Mouse (Mus musculus): Measurements from ENCODE around the gene Snrnp25.

Snrnp25 gene

GRCm38 (mm10) chr11:32205058-32205873, at the start of gene Snrnp25:
TSS of gene Snrnp25 (plus strand) at chr11:32205415.
- DNase-seq (ENCODE audit: low spot score in 2 of 2), result peak; percentile 95

GRCm38 (mm10) chr11:32156854-32157630, 48.2 kb upstream of the Snrnp25 start:
- no peak for DNase-seq (ENCODE audit: low spot score in 2 of 2)

- DNase-seq (ENCODE audit: low spot score in 2 of 2), result no peak
Observed at GRCm38 (mm10) chr11:32157791-32158594, 47.2 kb upstream of the Snrnp25 start.

GRCm38 (mm10) chr11:32159176-32159575, 46.0 kb upstream of the Snrnp25 start:
- no peak for DNase-seq (ENCODE audit: low spot score in 2 of 2)

- no peak for DNase-seq (ENCODE audit: low spot score in 2 of 2)
Observed at GRCm38 (mm10) chr11:32160341-32160740, 44.9 kb upstream of the Snrnp25 start.

- DNase-seq (ENCODE audit: low spot score in 2 of 2), result peak in 1 of 2 experiments; percentile 26
Observed at GRCm38 (mm10) chr11:32161500-32161899, 43.7 kb upstream of the Snrnp25 start.

- DNase-seq (ENCODE audit: low spot score in 2 of 2), result peak; percentile 85 to 96
Observed at GRCm38 (mm10) chr11:32161922-32162804, 43.1 kb upstream of the Snrnp25 start.

GRCm38 (mm10) chr11:32166683-32167082, 38.5 kb upstream of the Snrnp25 start:
- DNase-seq (ENCODE audit: low spot score in 2 of 2), result no peak

GRCm38 (mm10) chr11:32178506-32178905, 26.7 kb upstream of the Snrnp25 start:
- DNase-seq (ENCODE audit: low spot score in 2 of 2), result no peak

GRCm38 (mm10) chr11:32181246-32181645, 24.0 kb upstream of the Snrnp25 start:
- DNase-seq (ENCODE audit: low spot score in 2 of 2), result no peak

- peak; percentile 33 to 78 for DNase-seq (ENCODE audit: low spot score in 2 of 2)
Observed at GRCm38 (mm10) chr11:32181973-32182868, 23.0 kb upstream of the Snrnp25 start.

GRCm38 (mm10) chr11:32184469-32184868, 20.7 kb upstream of the Snrnp25 start:
- no peak for DNase-seq (ENCODE audit: low spot score in 2 of 2)

GRCm38 (mm10) chr11:32186031-32186430, 19.2 kb upstream of the Snrnp25 start:
- DNase-seq (ENCODE audit: low spot score in 2 of 2), result no peak

- DNase-seq (ENCODE audit: low spot score in 2 of 2), result no peak
Observed at GRCm38 (mm10) chr11:32187256-32187655, 18.0 kb upstream of the Snrnp25 start.

GRCm38 (mm10) chr11:32188881-32189280, 16.3 kb upstream of the Snrnp25 start:
- DNase-seq (ENCODE audit: low spot score in 2 of 2), result no peak

GRCm38 (mm10) chr11:32189434-32189833, 15.8 kb upstream of the Snrnp25 start:
- no peak for DNase-seq (ENCODE audit: low spot score in 2 of 2)

GRCm38 (mm10) chr11:32190119-32190518, 15.1 kb upstream of the Snrnp25 start:
- DNase-seq (ENCODE audit: low spot score in 2 of 2), result no peak

- DNase-seq (ENCODE audit: low spot score in 2 of 2), result no peak
Observed at GRCm38 (mm10) chr11:32190603-32191110, 14.6 kb upstream of the Snrnp25 start.

- DNase-seq (ENCODE audit: low spot score in 2 of 2), result no peak
Observed at GRCm38 (mm10) chr11:32193156-32193555, 12.1 kb upstream of the Snrnp25 start.

- no peak for DNase-seq (ENCODE audit: low spot score in 2 of 2)
Observed at GRCm38 (mm10) chr11:32194086-32194485, 11.1 kb upstream of the Snrnp25 start.
